Mouse (Mus musculus): ENCODE data around the gene Rhbdl1. TPM values are rescaled to one million over a fixed set of nuclear protein-coding genes. Genes with fewer than 3 reads are reported as not detected.

The Rhbdl1 gene
- polyA plus RNA-seq, 1 experiment = 29.2 TPM

- 3% methylated on average over 37 of the region's 38 CpGs for WGBS
- Histone ChIP-seq H3K27me3 (ENCODE audit: control insufficient read depth, insufficient read depth, low read length) (no peaks in the 10 kb centered on the region), H3K27ac (ENCODE audit: control insufficient read depth, insufficient read depth, low read length) (0 out of 2 replicates have a peak overlapping the region, but pooled peaks have one; percentile 18), H3K4me3 (ENCODE audit: control insufficient read depth, insufficient read depth, low read length) (peak overlapping the region; percentile 87), H3K36me3 (ENCODE audit: control insufficient read depth, insufficient read depth, low read length) (peaks cover 31% of the 10 kb centered on the region), H3K4me1 (replicated peaks; ENCODE audit: control insufficient read depth, insufficient read depth, low read length) (peaks cover 17% of the 10 kb centered on the region)
- no peak for TF ChIP-seq POLR2A (IDR thresholded peaks at IDR 0.05; ENCODE audit: control insufficient read depth, extremely low read depth, insufficient read depth, low read length, poor library complexity)
- no peak for TF ChIP-seq CTCF (IDR thresholded peaks at IDR 0.05; ENCODE audit: borderline replicate concordance, control insufficient read depth, extremely low read depth, insufficient read depth, low read length, poor library complexity)
- DNase-seq = no peak
Observed at GRCm38 (mm10) chr17:25843636-25844395, 6.7 kb upstream of the Rhbdl1 start.

GRCm38 (mm10) chr17:25843122-25843521 lies 6.0 kb upstream of the Rhbdl1 start:
- DNase-seq = no peak
- Histone ChIP-seq H3K4me3 (ENCODE audit: control insufficient read depth, insufficient read depth, low read length) (no peak overlapping the region; the same call in 1 of the 2 replicates), H3K27ac (ENCODE audit: control insufficient read depth, insufficient read depth, low read length) (no peak overlapping the region), H3K4me1 (replicated peaks; ENCODE audit: control insufficient read depth, insufficient read depth, low read length) (peaks cover 17% of the 10 kb centered on the region), H3K27me3 (ENCODE audit: control insufficient read depth, insufficient read depth, low read length) (no peaks in the 10 kb centered on the region), H3K36me3 (ENCODE audit: control insufficient read depth, insufficient read depth, low read length) (peaks cover 35% of the 10 kb centered on the region)
- TF ChIP-seq CTCF (IDR thresholded peaks at IDR 0.05; ENCODE audit: borderline replicate concordance, control insufficient read depth, extremely low read depth, insufficient read depth, low read length, poor library complexity) (no peak), POLR2A (IDR thresholded peaks at IDR 0.05; ENCODE audit: control insufficient read depth, extremely low read depth, insufficient read depth, low read length, poor library complexity) (no peak)
- 90% methylated on average over 4 of the region's 4 CpGs for WGBS

DNA sequence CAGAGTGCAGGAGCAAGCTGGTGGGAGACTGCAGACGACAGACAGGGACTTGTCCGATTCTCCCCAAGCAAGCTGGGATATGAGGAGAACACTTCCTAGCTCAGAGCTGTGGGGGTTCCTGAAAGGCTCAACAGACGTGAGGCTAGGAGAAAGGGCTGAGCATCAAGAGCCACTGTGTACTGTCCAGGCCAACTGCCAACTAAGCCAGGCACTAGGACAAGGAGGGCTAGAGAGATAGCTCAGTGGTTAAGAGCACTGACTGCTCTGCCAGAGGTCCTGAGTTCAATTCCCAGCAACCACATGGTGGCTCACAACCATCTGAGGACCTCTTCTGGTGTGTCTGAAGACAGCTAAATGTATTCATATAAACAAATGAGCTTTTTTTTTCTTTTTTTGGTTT lies 5.4 kb upstream of the Rhbdl1 start:
- TF ChIP-seq CTCF (IDR thresholded peaks at IDR 0.05; ENCODE audit: borderline replicate concordance, control insufficient read depth, extremely low read depth, insufficient read depth, low read length, poor library complexity) = no peak
- no peak for TF ChIP-seq POLR2A (IDR thresholded peaks at IDR 0.05; ENCODE audit: control insufficient read depth, extremely low read depth, insufficient read depth, low read length, poor library complexity)
- Histone ChIP-seq H3K27me3 (ENCODE audit: control insufficient read depth, insufficient read depth, low read length) (no peaks in the 10 kb centered on the region), H3K36me3 (ENCODE audit: control insufficient read depth, insufficient read depth, low read length) (peaks cover 36% of the 10 kb centered on the region), H3K4me3 (ENCODE audit: control insufficient read depth, insufficient read depth, low read length) (no peak overlapping the region), H3K4me1 (replicated peaks; ENCODE audit: control insufficient read depth, insufficient read depth, low read length) (peaks cover 19% of the 10 kb centered on the region), H3K27ac (ENCODE audit: control insufficient read depth, insufficient read depth, low read length) (no peak overlapping the region)
- WGBS = 95% methylated on average over 3 of the region's 3 CpGs
- DNase-seq = no peak

DNA sequence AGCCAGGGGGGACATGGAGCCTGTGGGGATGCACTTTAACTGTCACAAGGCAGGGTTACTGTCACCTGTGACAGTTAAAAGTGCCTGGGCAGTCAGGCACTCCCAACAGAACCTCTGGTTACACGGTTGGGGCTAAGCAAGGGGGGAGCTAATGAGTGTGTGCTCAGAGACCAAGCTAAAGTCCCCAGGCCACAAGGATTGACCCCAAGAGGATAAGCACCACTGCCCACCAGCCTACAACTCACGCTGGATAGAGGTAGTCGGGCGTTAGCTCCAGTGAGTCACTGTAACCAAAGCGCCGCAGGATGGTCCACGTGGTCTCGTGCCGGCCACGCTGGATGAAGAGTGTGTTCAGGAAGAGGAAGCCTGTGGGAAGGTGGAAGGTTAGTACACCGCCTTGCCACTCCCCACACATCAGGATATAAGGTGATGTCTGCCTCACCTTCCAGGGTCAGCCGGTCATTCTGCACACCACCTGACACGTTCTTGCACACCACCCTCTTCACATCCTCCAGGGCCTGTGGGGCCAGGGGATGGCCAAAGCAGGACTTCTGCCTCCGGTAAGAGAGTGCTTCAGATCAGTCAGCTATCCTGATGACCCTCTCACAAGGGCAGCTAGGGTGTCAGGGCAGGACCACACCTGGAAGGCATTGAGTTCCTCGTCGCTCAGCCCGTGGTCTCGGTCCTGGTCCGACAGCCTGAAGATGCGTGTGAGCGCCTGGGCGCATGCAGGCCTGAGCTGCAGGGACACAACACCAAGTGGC lies 4.2 kb upstream of the Rhbdl1 start, which contains the start of gene Gm20683:
TSS of gene Gm20683 (minus strand) at position 647 of the 764 bp plus-strand sequence.
- no peak for TF ChIP-seq CTCF (IDR thresholded peaks at IDR 0.05; ENCODE audit: borderline replicate concordance, control insufficient read depth, extremely low read depth, insufficient read depth, low read length, poor library complexity)
- no peak for TF ChIP-seq POLR2A (IDR thresholded peaks at IDR 0.05; ENCODE audit: control insufficient read depth, extremely low read depth, insufficient read depth, low read length, poor library complexity)
- no peaks in the 10 kb centered on the region for H3K27me3 ChIP-seq (ENCODE audit: control insufficient read depth, insufficient read depth, low read length)
- no peak within 1 kb of the TSS for H3K27ac ChIP-seq (ENCODE audit: control insufficient read depth, insufficient read depth, low read length)
- H3K4me1 ChIP-seq (replicated peaks; ENCODE audit: control insufficient read depth, insufficient read depth, low read length) = peaks cover 31% of the 10 kb centered on the region
- no peak for DNase-seq
- H3K36me3 ChIP-seq (ENCODE audit: control insufficient read depth, insufficient read depth, low read length) = peaks cover 36% of the 10 kb centered on the region
- WGBS = 97% methylated on average over 22 of the region's 22 CpGs
- no peak within 1 kb of the TSS for H3K4me3 ChIP-seq (ENCODE audit: control insufficient read depth, insufficient read depth, low read length)

- no peak for TF ChIP-seq POLR2A (IDR thresholded peaks at IDR 0.05; ENCODE audit: control insufficient read depth, extremely low read depth, insufficient read depth, low read length, poor library complexity)
- TF ChIP-seq CTCF (IDR thresholded peaks at IDR 0.05; ENCODE audit: borderline replicate concordance, control insufficient read depth, extremely low read depth, insufficient read depth, low read length, poor library complexity) = no peak
- 99% methylated on average over 6 of the region's 6 CpGs for WGBS
Observed at GRCm38 (mm10) chr17:25840519-25840918, 3.4 kb upstream of the Rhbdl1 start.

DNA sequence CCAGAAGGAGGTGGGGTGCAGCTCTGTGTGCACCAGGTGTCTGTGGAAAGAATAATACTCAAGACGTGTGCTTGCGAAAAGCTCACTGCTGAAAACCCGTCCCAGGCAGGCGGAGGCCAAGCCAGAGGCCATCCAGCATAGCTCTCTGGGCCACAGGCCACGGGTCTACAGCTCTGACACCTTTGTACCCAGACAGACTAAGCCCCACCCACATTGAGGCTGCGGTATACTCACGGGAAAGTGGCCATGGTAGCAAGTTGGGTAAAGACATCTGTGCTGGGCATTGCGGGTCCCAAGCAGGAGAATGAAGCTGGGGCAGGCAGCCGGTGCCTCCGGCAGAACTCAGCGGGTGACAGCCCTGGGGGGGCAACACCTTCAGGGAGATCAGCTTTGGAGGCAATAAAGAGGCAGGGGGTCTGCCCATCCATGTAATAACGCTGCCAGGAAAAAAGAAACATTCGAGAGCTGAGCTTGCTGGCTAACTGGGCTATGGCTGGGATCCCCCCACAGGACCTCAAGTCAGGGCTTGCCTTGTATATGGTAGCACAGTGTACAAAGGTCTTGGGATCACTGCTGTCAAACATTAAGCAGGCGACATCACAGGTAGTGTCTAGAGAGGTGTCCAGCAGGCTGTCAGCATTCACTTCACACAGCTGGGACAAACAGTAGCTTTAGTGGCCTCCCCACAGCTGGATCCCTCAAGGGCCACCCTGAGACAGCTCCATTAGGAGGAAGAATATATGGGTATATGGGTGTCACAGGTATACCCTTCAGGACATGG lies 2.5 kb upstream of the Rhbdl1 start:
- H3K4me1 ChIP-seq (replicated peaks; ENCODE audit: control insufficient read depth, insufficient read depth, low read length) = peaks cover 28% of the 10 kb centered on the region
- DNase-seq = no peak
- no peak overlapping the region for H3K4me3 ChIP-seq (ENCODE audit: control insufficient read depth, insufficient read depth, low read length)
- no peak overlapping the region for H3K27ac ChIP-seq (ENCODE audit: control insufficient read depth, insufficient read depth, low read length)
- H3K36me3 ChIP-seq (ENCODE audit: control insufficient read depth, insufficient read depth, low read length) = peaks cover 36% of the 10 kb centered on the region
- H3K27me3 ChIP-seq (ENCODE audit: control insufficient read depth, insufficient read depth, low read length) = no peaks in the 10 kb centered on the region
- TF ChIP-seq CTCF (IDR thresholded peaks at IDR 0.05; ENCODE audit: borderline replicate concordance, control insufficient read depth, extremely low read depth, insufficient read depth, low read length, poor library complexity) (no peak), POLR2A (IDR thresholded peaks at IDR 0.05; ENCODE audit: control insufficient read depth, extremely low read depth, insufficient read depth, low read length, poor library complexity) (no peak)
- WGBS = 94% methylated on average over 14 of the region's 14 CpGs

More at GRCm38 (mm10) chr17:25840519-25840918, 3.4 kb upstream of the Rhbdl1 start:
- no peak for DNase-seq
- Histone ChIP-seq H3K27ac (ENCODE audit: control insufficient read depth, insufficient read depth, low read length) (no peak overlapping the region), H3K36me3 (ENCODE audit: control insufficient read depth, insufficient read depth, low read length) (peaks cover 36% of the 10 kb centered on the region), H3K27me3 (ENCODE audit: control insufficient read depth, insufficient read depth, low read length) (no peaks in the 10 kb centered on the region), H3K4me1 (replicated peaks; ENCODE audit: control insufficient read depth, insufficient read depth, low read length) (peaks cover 33% of the 10 kb centered on the region), H3K4me3 (ENCODE audit: control insufficient read depth, insufficient read depth, low read length) (no peak overlapping the region)

All from thymus, adult 2 months (tissue).